Mouse (Mus musculus): ENCODE data around the gene Faap100. TPM values are rescaled to one million over a fixed set of nuclear protein-coding genes. Genes with fewer than 3 reads are reported as not detected.
A peak's percentile ranks its signal among the peaks of the same experiment; 100 is the strongest.
"Not testable (repeated sequence)": the region's sequence is repeated elsewhere in the genome, so short reads cannot be mapped to it uniquely, and the experiment has no call there.

Faap100 gene
- polyA plus RNA-seq, 1 experiment: 30.3 TPM

DNA sequence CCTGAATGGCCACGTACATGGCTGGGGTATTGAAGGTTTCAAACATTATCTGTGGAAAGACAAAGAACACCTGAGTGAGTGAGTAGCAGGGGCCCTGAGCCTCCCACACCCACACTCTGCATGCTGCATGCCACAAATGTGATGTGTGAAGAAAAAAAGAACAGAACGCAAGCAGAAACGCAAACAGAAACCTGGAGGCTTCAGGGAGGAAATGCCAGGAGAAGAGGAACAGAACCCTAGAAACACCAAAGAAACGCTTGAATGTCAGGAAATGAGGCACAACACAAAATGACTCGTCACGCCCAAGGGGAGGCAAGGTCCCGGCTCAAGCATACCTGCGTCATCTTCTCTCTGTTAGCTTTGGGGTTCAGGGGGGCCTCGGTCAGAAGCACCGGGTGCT lies 31.3 kb downstream of the Faap100 start:
- WGBS: 11% methylated on average over 10 of the region's 10 CpGs
- peak; percentile 32 for DNase-seq

DNA sequence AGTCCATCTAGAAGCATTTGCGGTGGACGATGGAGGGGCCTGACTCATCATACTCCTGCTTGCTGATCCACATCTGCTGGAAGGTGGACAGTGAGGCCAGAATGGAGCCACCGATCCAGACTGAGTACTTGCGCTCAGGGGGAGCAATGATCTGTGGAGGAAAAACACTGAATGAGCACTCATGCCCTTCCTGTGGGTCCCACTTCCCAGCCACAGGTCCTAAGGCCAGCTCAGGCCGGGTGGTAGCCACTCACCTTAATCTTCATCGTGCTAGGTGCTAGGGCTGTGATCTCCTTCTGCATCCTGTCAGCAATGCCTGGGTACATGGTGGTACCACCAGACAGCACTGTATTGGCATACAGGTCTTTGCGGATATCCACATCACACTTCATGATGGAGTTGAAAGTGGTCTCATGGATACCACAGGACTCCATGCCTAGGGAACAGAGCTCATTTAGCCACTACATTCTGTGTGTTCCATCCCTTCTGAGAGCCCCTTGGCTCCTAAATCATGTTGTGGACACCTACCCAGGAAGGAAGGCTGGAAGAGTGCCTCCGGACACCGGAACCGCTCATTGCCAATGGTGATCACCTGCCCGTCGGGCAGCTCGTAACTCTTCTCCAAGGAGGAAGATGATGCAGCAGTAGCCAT lies 32.1 kb downstream of the Faap100 start:
- WGBS: 17% methylated on average over 11 of the region's 13 CpGs
- peaks cover 16% of the 10 kb centered on the region; the same call in 1 of the 2 replicates for H3K4me1 ChIP-seq (ENCODE audit: control insufficient read depth, insufficient read depth, low read length)
- not testable (repeated sequence) for H3K27ac ChIP-seq (ENCODE audit: insufficient read depth, low read depth, low read length); H3K27me3 ChIP-seq (replicated peaks; ENCODE audit: control insufficient read depth, insufficient read depth, low read length); H3K36me3 ChIP-seq (ENCODE audit: control insufficient read depth, insufficient read depth, low read length)
- H3K4me3 ChIP-seq (ENCODE audit: insufficient read depth, low read depth, low read length): peak overlapping the region; percentile 57
- DNase-seq: peak; percentile 32

More for the DNA sequence above, 31.3 kb downstream of the Faap100 start:
- Histone ChIP-seq H3K4me3 (ENCODE audit: insufficient read depth, low read depth, low read length) (peak overlapping the region; percentile 84), H3K27ac (ENCODE audit: insufficient read depth, low read depth, low read length) (peak overlapping the region; percentile 90), H3K36me3 (ENCODE audit: control insufficient read depth, insufficient read depth, low read length) (peaks cover 2% of the 10 kb centered on the region; the same call in 1 of the 2 replicates), H3K27me3 (replicated peaks; ENCODE audit: control insufficient read depth, insufficient read depth, low read length) (no peaks in the 10 kb centered on the region), H3K4me1 (ENCODE audit: control insufficient read depth, insufficient read depth, low read length) (peaks cover 16% of the 10 kb centered on the region; the same call in 1 of the 2 replicates)
- TF ChIP-seq CTCF (conservative IDR thresholded peaks at IDR 0.05; ENCODE audit: insufficient read depth, insufficient read length, low read depth, low read length) (no peak), POLR2A (IDR thresholded peaks at IDR 0.05; ENCODE audit: low read depth, low read length) (no peak)

- Histone ChIP-seq H3K4me3 (ENCODE audit: insufficient read depth, low read depth, low read length) (peak overlapping the region; percentile 6), H3K27ac (ENCODE audit: insufficient read depth, low read depth, low read length) (0 out of 2 replicates have a peak overlapping the region, but pooled peaks have one; percentile 2), H3K4me1 (ENCODE audit: control insufficient read depth, insufficient read depth, low read length) (peaks cover 6% of the 10 kb centered on the region; the same call in 1 of the 2 replicates), H3K27me3 (replicated peaks; ENCODE audit: control insufficient read depth, insufficient read depth, low read length) (no peaks in the 10 kb centered on the region), H3K36me3 (ENCODE audit: control insufficient read depth, insufficient read depth, low read length) (peaks cover 2% of the 10 kb centered on the region; the same call in 1 of the 2 replicates)
- peak; percentile 33 for DNase-seq
- WGBS: 35% methylated on average over 1 of the region's 1 CpGs
- TF ChIP-seq CTCF (conservative IDR thresholded peaks at IDR 0.05; ENCODE audit: insufficient read depth, insufficient read length, low read depth, low read length): no peak
- TF ChIP-seq POLR2A (IDR thresholded peaks at IDR 0.05; ENCODE audit: low read depth, low read length): no peak
These were observed 33.4 kb downstream of the Faap100 start for GRCm38 (mm10) chr11:120345067-120345681.

DNA sequence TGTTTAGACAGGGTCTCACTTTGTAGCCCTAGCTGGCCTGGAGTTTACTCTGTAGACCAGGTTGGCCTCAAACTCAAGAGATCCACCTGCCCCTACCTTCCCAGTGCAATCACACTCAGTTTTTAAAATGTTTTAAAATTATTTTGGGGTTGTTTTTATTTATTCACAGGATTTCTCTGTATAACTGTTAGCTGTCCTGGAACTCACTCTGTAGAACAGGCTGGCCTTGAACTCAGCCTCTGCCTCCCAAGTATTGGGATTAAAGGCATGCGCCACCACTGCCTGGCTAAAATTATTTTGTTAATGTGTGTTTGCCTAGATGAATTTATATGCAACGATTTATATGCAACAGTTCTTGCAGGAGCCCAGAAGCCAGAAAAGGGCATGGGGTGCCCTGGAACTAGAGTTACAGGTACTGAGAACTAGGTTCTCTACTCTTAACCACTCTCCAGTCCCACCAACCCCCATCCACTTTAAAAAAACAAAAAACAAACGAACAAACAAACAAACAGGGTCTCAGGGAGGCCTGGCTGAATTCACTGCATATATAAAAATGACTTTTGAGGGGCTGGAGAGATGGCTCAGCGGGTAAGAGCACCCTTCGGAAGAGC lies 34.1 kb downstream of the Faap100 start:
- peaks cover 10% of the 10 kb centered on the region; the same call in 1 of the 2 replicates for H3K4me1 ChIP-seq (ENCODE audit: control insufficient read depth, insufficient read depth, low read length)
- WGBS: 54% methylated on average over 5 of the region's 5 CpGs
- H3K27me3 ChIP-seq (replicated peaks; ENCODE audit: control insufficient read depth, insufficient read depth, low read length): no peaks in the 10 kb centered on the region
- H3K36me3 ChIP-seq (ENCODE audit: control insufficient read depth, insufficient read depth, low read length): peaks cover 2% of the 10 kb centered on the region; the same call in 1 of the 2 replicates
- H3K4me3 ChIP-seq (ENCODE audit: insufficient read depth, low read depth, low read length): no peak overlapping the region
- no peak for TF ChIP-seq POLR2A (IDR thresholded peaks at IDR 0.05; ENCODE audit: low read depth, low read length)
- TF ChIP-seq CTCF (conservative IDR thresholded peaks at IDR 0.05; ENCODE audit: insufficient read depth, insufficient read length, low read depth, low read length): no peak
- no peak for DNase-seq
- no peak overlapping the region for H3K27ac ChIP-seq (ENCODE audit: insufficient read depth, low read depth, low read length)

- no peak for DNase-seq
- H3K27ac ChIP-seq (ENCODE audit: insufficient read depth, low read depth, low read length): no peak overlapping the region
- no peaks in the 10 kb centered on the region for H3K27me3 ChIP-seq (replicated peaks; ENCODE audit: control insufficient read depth, insufficient read depth, low read length)
- WGBS: 54% methylated on average over 5 of the region's 5 CpGs
- H3K36me3 ChIP-seq (ENCODE audit: control insufficient read depth, insufficient read depth, low read length): peaks cover 2% of the 10 kb centered on the region; the same call in 1 of the 2 replicates
- TF ChIP-seq CTCF (conservative IDR thresholded peaks at IDR 0.05; ENCODE audit: insufficient read depth, insufficient read length, low read depth, low read length): no peak
- no peak for TF ChIP-seq POLR2A (IDR thresholded peaks at IDR 0.05; ENCODE audit: low read depth, low read length)
- peaks cover 10% of the 10 kb centered on the region; the same call in 1 of the 2 replicates for H3K4me1 ChIP-seq (ENCODE audit: control insufficient read depth, insufficient read depth, low read length)
- H3K4me3 ChIP-seq (ENCODE audit: insufficient read depth, low read depth, low read length): no peak overlapping the region
These were observed 34.9 kb downstream of the Faap100 start for GRCm38 (mm10) chr11:120343519-120344309.

GRCm38 (mm10) chr11:120342656-120343160 lies 35.9 kb downstream of the Faap100 start:
- Histone ChIP-seq H3K27me3 (replicated peaks; ENCODE audit: control insufficient read depth, insufficient read depth, low read length) (no peaks in the 10 kb centered on the region), H3K36me3 (ENCODE audit: control insufficient read depth, insufficient read depth, low read length) (peaks cover 2% of the 10 kb centered on the region; the same call in 1 of the 2 replicates), H3K4me3 (ENCODE audit: insufficient read depth, low read depth, low read length) (no peak overlapping the region), H3K27ac (ENCODE audit: insufficient read depth, low read depth, low read length) (no peak overlapping the region), H3K4me1 (ENCODE audit: control insufficient read depth, insufficient read depth, low read length) (peaks cover 10% of the 10 kb centered on the region; the same call in 1 of the 2 replicates)
- WGBS: 93% methylated on average over 5 of the region's 5 CpGs
- DNase-seq: no peak
- TF ChIP-seq POLR2A (IDR thresholded peaks at IDR 0.05; ENCODE audit: low read depth, low read length) (no peak), CTCF (conservative IDR thresholded peaks at IDR 0.05; ENCODE audit: insufficient read depth, insufficient read length, low read depth, low read length) (no peak)
